Mouse (Mus musculus) embryo, embryonic 10 days (tissue): ENCODE data around the gene Dph3.
"Not testable (repeated sequence)": the region's sequence is repeated elsewhere in the genome, so short reads cannot be mapped to it uniquely, and the experiment has no call there.

Experiments used
- DNase-seq: peaks from one replicate; pipeline ENCODE4 v3.0.0-alpha.2; 2015; ENCODE audit warnings: low spot score

Gene Dph3

GRCm38 (mm10) chr14:32085486-32086201, at the start of gene Dph3:
Dph3 (minus strand) TSS chr14:32085729.
- peak; percentile 99 for DNase-seq

GRCm38 (mm10) chr14:32134293-32134692, 48.8 kb upstream of the Dph3 start:
- DNase-seq, result no peak

- DNase-seq, result no peak
Measured at GRCm38 (mm10) chr14:32131836-32132235, 46.3 kb upstream of the Dph3 start.

- no peak for DNase-seq
Measured at GRCm38 (mm10) chr14:32128409-32128808, 42.9 kb upstream of the Dph3 start.

- DNase-seq, result not testable (repeated sequence)
Measured at GRCm38 (mm10) chr14:32125256-32125655, 39.7 kb upstream of the Dph3 start.

GRCm38 (mm10) chr14:32124261-32124660, 38.7 kb upstream of the Dph3 start:
- DNase-seq, result no peak

GRCm38 (mm10) chr14:32121920-32122315, 36.4 kb upstream of the Dph3 start:
- DNase-seq, result peak; percentile 67

- no peak for DNase-seq
Measured at GRCm38 (mm10) chr14:32120940-32121919, 35.7 kb upstream of the Dph3 start.

GRCm38 (mm10) chr14:32112124-32112523, 26.6 kb upstream of the Dph3 start:
- DNase-seq, result not testable (repeated sequence)

- DNase-seq, result no peak
Measured at GRCm38 (mm10) chr14:32106911-32107310, 21.4 kb upstream of the Dph3 start.

- DNase-seq, result no peak
Measured at GRCm38 (mm10) chr14:32105663-32106062, 20.1 kb upstream of the Dph3 start.

- no peak for DNase-seq
Measured at GRCm38 (mm10) chr14:32103556-32103955, 18.0 kb upstream of the Dph3 start.

- no peak for DNase-seq
Measured at GRCm38 (mm10) chr14:32098951-32099350, 13.4 kb upstream of the Dph3 start.

- no peak for DNase-seq
Measured at GRCm38 (mm10) chr14:32097691-32098090, 12.2 kb upstream of the Dph3 start.

- DNase-seq, result no peak
Measured at GRCm38 (mm10) chr14:32096740-32097139, 11.2 kb upstream of the Dph3 start.

GRCm38 (mm10) chr14:32095646-32096045, 10.1 kb upstream of the Dph3 start:
- no peak for DNase-seq

- no peak for DNase-seq
Measured at GRCm38 (mm10) chr14:32093500-32094117, 8.1 kb upstream of the Dph3 start.

GRCm38 (mm10) chr14:32093018-32093417, 7.5 kb upstream of the Dph3 start:
- DNase-seq, result no peak

- DNase-seq, result no peak
Measured at GRCm38 (mm10) chr14:32091704-32092103, 6.2 kb upstream of the Dph3 start.

- DNase-seq, result peak; percentile 53
Measured at GRCm38 (mm10) chr14:32091124-32091523, 5.6 kb upstream of the Dph3 start.

GRCm38 (mm10) chr14:32087584-32088248, 2.2 kb upstream of the Dph3 start:
- DNase-seq, result not testable (repeated sequence)

GRCm38 (mm10) chr14:32086226-32086625, 697 bp upstream of the Dph3 start:
- DNase-seq, result no peak
